Mouse (Mus musculus): ENCODE data around the gene Pex11g. TPM values are rescaled to one million over a fixed set of nuclear protein-coding genes. Genes with fewer than 3 reads are reported as not detected.

The Pex11g gene
- polyA plus RNA-seq (2016; fragmentation: Nextera tagmentation; extraction: Ambion mirVana) = 3.7 and 4.3 TPM in 2 replicates

DNA sequence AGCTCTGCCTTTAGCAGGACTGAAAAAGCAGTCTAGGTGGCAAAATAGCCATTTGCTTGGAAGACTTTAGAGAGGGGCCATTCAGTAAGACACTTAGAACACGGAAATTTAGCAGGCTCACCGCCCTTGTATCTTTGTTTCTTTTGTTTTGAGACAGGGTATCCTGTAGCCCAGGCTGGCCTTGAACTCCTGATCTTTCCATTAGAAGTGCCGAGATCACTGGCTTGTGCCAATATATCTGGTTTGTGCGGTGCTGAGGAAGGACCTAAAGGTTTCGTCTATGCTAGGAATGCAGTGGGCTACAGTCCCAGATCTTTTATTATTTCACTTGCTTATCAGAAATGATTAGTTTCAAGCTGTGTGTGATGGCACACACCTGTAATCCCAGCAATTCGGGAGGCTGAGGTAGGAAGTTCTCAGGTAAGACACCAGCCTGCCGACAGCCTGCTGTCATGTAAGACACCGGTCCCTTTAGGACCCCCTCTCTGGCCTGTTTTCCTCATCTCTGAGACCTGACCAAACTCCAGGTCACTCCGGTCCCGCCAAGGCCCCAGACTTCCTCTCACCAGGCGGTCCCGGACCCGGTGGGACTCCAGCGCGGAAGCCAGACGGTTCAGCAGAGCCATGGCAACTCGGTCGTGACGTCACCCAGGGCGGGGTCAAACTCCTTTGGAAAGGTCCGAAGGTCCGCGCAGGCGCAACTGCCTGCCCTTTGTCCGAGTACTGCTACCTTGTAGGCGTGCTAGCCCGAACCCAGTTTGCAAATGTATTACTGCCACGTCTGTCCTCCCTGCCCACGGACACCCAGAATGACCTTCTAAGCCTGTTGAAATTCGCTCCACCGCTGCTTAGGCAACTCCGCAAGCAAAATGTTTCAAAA is at the start of gene Pex11g:
Pex11g (minus strand) TSS at position 675 of the 880 bp plus-strand sequence.
- Histone ChIP-seq H3K9me3 (replicated peaks) (no peaks in the 10 kb centered on the region), H3K4me3 (peak within 1 kb of the TSS; percentile 35), H3K36me3 (no peaks in the 10 kb centered on the region), H3K4me1 (peaks cover 8% of the 10 kb centered on the region; the same call in 1 of the 2 replicates), H3K9ac (peak within 1 kb of the TSS; percentile 68), H3K4me2 (replicated peaks) (peak within 1 kb of the TSS; percentile 67), H3K27me3 (no peaks in the 10 kb centered on the region), H3K27ac (peak within 1 kb of the TSS; percentile 89)
- peak; percentile 91 for ATAC-seq (ENCODE audit: low FRiP score)
- 9% methylated on average over 32 of the region's 32 CpGs for WGBS

DNA sequence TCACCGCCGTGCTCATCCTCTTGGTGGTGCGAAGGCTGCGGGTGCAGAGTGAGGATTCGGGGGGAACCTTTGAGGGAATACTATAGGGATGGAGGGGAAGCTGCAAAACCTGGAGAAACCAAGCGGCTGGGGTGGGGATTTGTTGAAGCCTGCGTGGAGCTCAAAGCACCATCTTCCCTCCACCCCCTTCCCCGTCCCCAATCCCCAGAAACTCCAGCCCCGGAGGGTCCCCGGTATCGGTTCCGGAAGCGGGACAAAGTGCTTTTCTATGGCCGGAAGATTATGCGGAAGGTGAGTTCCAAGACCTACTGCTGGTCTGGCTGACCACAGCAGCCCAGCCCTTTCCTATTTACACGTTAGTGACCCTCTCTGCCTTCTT is 49.6 kb upstream of the Pex11g start:
- Histone ChIP-seq H3K27ac (no peak overlapping the region), H3K9ac (peak overlapping the region; percentile 48; the same call in 1 of the 2 replicates), H3K27me3 (no peaks in the 10 kb centered on the region), H3K36me3 (peaks cover 26% of the 10 kb centered on the region), H3K4me1 (peaks cover 5% of the 10 kb centered on the region), H3K4me3 (peak overlapping the region; percentile 52), H3K9me3 (replicated peaks) (no peaks in the 10 kb centered on the region), H3K4me2 (replicated peaks) (peak overlapping the region; percentile 94)
- WGBS = 11% methylated on average over 16 of the region's 16 CpGs
- no peak for ATAC-seq (ENCODE audit: low FRiP score)

DNA sequence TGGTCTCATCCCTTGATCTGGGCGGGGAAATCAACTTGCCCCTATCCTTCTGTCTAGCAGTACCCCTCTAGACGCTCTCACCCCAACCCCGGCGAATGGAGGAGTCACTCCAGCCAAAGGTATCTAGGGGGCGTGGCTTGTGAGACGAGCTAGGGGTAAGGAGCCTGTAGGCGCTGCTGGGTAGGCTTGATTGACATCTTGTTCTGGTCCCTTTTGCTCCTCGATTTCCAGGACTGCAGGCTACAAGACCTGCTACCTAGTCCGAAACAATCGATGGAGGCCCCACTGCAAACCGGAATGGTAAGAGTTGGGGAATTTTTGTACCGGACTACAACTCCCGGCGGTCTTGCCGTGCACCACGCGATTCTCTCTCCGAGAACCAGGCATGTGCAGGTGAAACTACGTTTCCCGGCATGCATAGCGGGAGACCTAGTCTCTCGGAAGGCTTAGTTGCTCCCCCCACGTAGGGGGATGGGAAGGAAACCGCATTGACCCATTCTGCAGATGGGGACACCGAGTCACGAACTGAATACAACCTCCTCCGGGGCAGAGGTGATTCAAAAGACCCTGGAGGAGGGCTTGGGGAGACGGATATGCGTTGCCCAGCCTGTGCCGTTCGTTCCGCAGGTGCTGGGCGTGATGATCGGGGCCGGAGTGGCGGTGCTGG is 49.1 kb upstream of the Pex11g start:
- H3K36me3 ChIP-seq = peaks cover 26% of the 10 kb centered on the region
- peak overlapping the region; percentile 94 for H3K4me2 ChIP-seq (replicated peaks)
- peak overlapping the region; percentile 69 for H3K9ac ChIP-seq
- H3K4me1 ChIP-seq = peaks cover 5% of the 10 kb centered on the region
- H3K27me3 ChIP-seq = no peaks in the 10 kb centered on the region
- peak; percentile 91 for ATAC-seq (ENCODE audit: low FRiP score)
- no peaks in the 10 kb centered on the region for H3K9me3 ChIP-seq (replicated peaks)
- peak overlapping the region; percentile 52 for H3K4me3 ChIP-seq
- WGBS = 1% methylated on average over 36 of the region's 36 CpGs
- peak overlapping the region; percentile 69 for H3K27ac ChIP-seq

DNA sequence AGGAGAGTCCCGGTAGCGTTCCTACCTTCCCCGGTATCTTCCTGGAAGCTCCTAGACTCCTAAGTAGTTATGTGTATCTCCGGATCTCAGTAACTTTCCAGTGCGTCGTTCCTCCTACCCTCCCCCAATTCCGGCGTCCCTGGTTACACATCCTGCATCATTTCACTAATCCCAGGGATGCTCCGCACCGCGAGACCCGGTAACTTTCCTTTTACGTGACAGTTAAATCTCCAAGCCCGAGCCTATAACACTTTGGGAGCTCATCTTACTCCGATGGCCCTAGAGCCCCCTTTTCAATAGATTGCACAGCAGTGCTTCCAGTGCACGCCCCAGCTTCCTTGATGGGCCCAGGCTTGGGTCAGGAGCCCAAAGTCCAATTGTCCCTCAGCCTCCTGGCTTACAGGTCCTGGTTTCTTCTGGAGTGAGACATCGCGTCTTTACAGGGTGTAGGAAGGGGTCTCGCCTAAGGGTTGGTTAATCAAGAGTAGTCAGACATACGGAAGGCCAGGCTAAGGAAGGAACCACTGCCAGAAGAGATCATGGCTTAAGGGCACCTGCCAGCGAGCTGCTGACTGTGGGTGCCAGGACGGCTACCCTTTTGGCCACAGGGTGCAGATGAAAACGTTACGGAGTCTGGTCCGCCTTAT is 48.4 kb upstream of the Pex11g start:
- Histone ChIP-seq H3K9me3 (replicated peaks) (no peaks in the 10 kb centered on the region), H3K36me3 (peaks cover 27% of the 10 kb centered on the region), H3K4me2 (replicated peaks) (peak overlapping the region; percentile 94), H3K4me3 (peak overlapping the region; percentile 52), H3K4me1 (peaks cover 5% of the 10 kb centered on the region), H3K9ac (peak overlapping the region; percentile 69), H3K27ac (peak overlapping the region; percentile 69), H3K27me3 (no peaks in the 10 kb centered on the region)
- WGBS = under 1% methylated on average over 25 of the region's 25 CpGs
- ATAC-seq (ENCODE audit: low FRiP score) = peak; percentile 57

DNA sequence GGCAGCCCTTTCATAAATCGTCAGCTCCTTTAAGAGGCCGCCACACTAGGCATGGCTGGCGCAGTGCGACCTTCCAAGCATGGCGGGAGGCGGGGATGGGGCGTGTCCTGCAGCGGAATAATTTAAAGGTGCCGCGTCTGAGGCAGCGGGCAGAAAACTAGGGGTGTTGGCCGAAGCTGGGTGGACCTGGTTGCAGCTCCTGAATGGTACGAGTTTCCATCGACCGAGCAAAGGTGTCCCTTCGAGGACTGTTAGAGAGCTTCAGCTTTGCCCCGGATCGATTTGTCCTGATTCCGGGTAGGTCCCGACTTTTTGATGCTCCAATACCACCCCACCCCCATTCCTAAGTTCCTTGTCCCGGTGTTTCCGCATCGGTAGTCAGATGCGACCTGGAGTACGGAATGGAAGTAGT is 47.8 kb upstream of the Pex11g start, which contains the start of gene Pnpla6:
Pnpla6 (plus strand) TSS at position 125 of the 412 bp plus-strand sequence.
- peak within 1 kb of the TSS; percentile 52 for H3K4me3 ChIP-seq
- H3K36me3 ChIP-seq = peaks cover 33% of the 10 kb centered on the region
- no peaks in the 10 kb centered on the region for H3K9me3 ChIP-seq (replicated peaks)
- peaks cover 5% of the 10 kb centered on the region for H3K4me1 ChIP-seq
- H3K27me3 ChIP-seq = no peaks in the 10 kb centered on the region
- H3K4me2 ChIP-seq (replicated peaks) = peak within 1 kb of the TSS; percentile 94
- WGBS = 0% methylated on average over 24 of the region's 25 CpGs
- peak; percentile 63 for ATAC-seq (ENCODE audit: low FRiP score)
- H3K27ac ChIP-seq = peak within 1 kb of the TSS; percentile 69
- H3K9ac ChIP-seq = peak within 1 kb of the TSS; percentile 69

DNA sequence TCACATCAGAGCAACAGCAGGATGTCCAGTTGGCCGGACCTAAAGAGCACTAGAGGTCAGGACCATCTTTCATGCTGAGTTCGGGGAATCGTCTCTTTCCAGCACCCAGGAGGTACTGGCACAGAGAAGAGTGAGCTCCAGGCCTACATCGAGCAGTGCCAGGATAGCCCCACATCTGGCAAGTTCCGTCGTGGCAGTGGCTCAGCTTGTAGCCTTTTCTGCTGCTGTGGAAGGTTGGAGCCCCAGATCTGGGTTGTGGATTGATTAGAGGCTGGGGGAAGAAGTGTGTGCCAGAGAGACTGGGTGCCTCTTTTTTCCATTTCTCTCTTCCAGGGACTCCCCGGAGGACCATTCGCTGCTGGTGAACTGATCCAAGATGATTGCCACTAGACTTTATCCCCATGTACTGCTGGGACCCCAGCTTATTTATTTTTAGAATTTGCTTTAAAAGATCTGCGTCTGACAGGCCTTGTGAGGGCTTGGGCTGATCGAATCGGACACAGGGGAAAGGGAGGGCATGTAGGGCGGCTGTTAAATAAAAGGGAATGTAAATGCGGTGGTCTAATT is 47.3 kb upstream of the Pex11g start:
- Histone ChIP-seq H3K27ac (peak overlapping the region; percentile 50), H3K4me2 (replicated peaks) (peak overlapping the region; percentile 94), H3K9ac (peak overlapping the region; percentile 69; the same call in 1 of the 2 replicates), H3K4me3 (peak overlapping the region; percentile 52), H3K27me3 (no peaks in the 10 kb centered on the region), H3K36me3 (peaks cover 38% of the 10 kb centered on the region), H3K9me3 (replicated peaks) (no peaks in the 10 kb centered on the region), H3K4me1 (peaks cover 5% of the 10 kb centered on the region)
- WGBS = 35% methylated on average over 13 of the region's 13 CpGs
- ATAC-seq (ENCODE audit: low FRiP score) = no peak

DNA sequence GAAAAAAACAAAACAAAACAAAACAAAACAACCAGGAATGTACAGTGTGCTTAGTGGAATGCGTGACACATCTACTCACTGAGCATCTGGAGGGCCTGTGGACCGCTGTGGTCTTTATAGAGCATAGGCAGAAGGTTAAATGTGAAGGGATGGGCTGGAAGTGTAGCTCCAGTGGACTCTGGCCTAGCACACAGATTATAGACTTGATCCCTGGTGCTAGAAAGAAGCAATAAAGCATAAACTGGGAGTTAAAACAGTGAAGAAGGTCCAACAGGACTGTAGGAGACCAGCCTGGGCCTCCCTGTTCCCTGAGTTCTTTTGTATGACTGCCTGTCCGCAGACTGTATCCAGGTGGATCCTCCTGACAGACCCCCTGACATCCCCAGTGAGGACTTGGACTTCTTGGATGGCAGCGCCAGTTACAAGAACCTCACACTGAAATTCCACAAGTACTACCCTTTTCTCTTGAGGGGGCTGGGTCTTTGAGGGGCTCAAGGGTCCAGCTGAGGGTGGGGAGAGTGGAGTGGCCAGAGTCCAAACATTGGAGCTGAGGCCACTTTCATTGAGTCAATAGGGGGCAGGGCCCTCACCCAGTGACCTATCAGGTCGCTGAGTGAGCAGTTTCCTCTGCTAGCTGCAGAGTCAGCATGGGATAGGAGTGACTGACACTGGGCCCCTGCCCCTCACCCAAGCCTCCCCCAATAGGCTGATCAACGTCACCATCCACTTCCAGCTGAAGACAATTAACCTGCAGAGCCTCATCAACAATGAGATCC is 40.7 kb upstream of the Pex11g start:
- H3K4me1 ChIP-seq = no peaks in the 10 kb centered on the region
- WGBS = 87% methylated on average over 6 of the region's 6 CpGs
- no peak overlapping the region for H3K9ac ChIP-seq
- no peak overlapping the region for H3K27ac ChIP-seq
- H3K36me3 ChIP-seq = peaks cover 73% of the 10 kb centered on the region
- H3K9me3 ChIP-seq (replicated peaks) = no peaks in the 10 kb centered on the region
- no peak overlapping the region for H3K4me3 ChIP-seq
- no peaks in the 10 kb centered on the region for H3K27me3 ChIP-seq
- H3K4me2 ChIP-seq (replicated peaks) = no peak overlapping the region
- no peak for ATAC-seq (ENCODE audit: low FRiP score)

DNA sequence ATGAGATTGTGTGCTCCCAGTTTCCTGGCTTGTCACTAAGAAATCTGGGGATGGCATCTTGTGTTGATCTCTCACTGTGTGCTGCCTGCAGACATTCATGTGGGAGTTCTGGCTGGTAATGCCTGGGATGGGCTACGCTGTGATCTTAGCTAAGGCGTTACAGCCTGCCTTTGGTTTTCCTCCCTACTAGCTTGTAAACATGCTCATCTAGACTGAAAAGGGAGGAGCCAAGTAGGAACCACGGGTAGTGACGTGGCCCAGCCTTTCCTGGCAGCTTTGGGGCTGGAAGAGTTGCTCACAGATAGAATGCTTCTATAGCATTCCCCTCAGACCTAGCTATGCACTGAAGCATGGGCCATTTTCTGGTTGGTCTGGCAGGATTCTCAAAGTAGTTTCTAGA is 34.7 kb upstream of the Pex11g start:
- Histone ChIP-seq H3K27ac (no peak overlapping the region), H3K27me3 (no peaks in the 10 kb centered on the region), H3K4me2 (replicated peaks) (no peak overlapping the region), H3K4me1 (peaks cover 18% of the 10 kb centered on the region), H3K4me3 (no peak overlapping the region), H3K36me3 (peaks cover 26% of the 10 kb centered on the region), H3K9me3 (replicated peaks) (no peaks in the 10 kb centered on the region), H3K9ac (no peak overlapping the region)
- ATAC-seq (ENCODE audit: low FRiP score) = no peak
- WGBS = 83% methylated on average over 4 of the region's 4 CpGs

DNA sequence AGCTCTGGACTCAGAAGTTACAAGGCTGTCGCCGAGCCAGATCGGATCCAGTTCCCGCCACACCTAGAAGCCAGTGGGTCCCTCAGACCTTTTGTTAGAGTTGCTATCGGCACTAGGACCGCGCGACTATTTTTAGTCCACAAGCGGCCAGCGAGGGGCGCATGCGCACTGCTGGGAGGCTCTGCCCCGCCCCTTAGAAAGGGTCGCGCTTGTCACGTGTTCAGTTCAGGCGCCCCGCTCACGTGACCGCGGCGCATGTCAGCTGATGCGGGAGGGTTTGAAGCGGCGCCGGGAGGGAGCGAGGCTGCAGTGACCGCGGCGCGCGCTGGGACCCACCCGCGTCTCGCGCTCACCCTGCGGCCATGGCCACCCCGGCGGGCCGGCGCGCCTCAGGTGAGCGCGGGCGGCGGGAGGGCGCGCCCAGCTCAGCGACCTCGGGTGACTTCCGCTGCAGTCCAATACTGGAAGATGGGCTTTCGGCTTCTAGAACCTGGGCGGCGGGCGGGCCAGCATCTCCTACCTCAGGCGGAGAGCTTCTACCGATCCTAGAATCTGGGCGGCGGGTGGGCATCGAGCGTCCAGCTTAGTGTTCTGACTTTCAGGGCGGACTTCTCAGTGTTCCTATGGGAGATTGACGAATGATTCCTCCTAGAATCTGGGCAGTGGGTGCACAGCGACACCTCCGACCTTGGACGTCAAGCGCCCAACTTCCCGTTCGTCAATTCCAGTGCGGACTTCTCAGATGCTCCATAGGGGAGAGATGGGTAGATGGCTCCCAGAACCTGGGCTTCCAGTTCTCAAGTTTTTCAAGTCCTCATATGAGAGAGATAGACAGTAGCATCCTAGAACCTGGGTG is 33.0 kb upstream of the Pex11g start, which contains the start of gene Mcoln1:
Mcoln1 (plus strand) TSS at position 223 of the 856 bp plus-strand sequence.
- Histone ChIP-seq H3K36me3 (peaks cover 27% of the 10 kb centered on the region), H3K4me2 (replicated peaks) (peak within 1 kb of the TSS; percentile 71), H3K4me3 (peak within 1 kb of the TSS; percentile 79), H3K27me3 (no peaks in the 10 kb centered on the region), H3K4me1 (peaks cover 24% of the 10 kb centered on the region), H3K9me3 (replicated peaks) (peaks cover 7% of the 10 kb centered on the region), H3K9ac (peak within 1 kb of the TSS; percentile 86), H3K27ac (peak within 1 kb of the TSS; percentile 87)
- WGBS = under 1% methylated on average over 64 of the region's 70 CpGs
- ATAC-seq (ENCODE audit: low FRiP score) = peak; percentile 93

DNA sequence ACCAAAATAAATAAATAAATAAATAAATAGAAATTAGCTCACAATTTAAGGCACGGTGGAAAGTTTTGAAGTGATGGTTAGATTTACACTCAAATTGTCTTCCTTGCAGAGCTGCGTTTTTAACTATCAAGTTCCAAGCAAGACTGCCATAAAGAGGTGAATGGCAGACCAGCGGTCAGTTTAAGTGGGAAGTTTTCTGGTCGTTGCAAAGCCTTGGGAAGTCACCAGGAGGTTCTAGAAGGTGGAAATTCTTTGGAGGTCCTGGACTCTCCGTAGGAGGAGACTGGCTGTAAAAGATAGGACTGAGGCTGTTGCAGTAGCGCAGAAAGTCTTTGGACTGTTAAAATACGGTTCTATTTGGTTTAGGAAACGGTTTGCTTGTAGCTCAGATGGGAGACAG is 32.3 kb upstream of the Pex11g start:
- H3K36me3 ChIP-seq = peaks cover 34% of the 10 kb centered on the region
- peak overlapping the region; percentile 79 for H3K4me3 ChIP-seq
- peak overlapping the region; percentile 87 for H3K27ac ChIP-seq
- peaks cover 24% of the 10 kb centered on the region for H3K4me1 ChIP-seq
- peak overlapping the region; percentile 77 for H3K9ac ChIP-seq
- no peak; the same call in 1 of the 2 replicates for ATAC-seq (ENCODE audit: low FRiP score)
- peaks cover 7% of the 10 kb centered on the region for H3K9me3 ChIP-seq (replicated peaks)
- WGBS = 8% methylated on average over 8 of the region's 8 CpGs
- H3K4me2 ChIP-seq (replicated peaks) = peak overlapping the region; percentile 71
- H3K27me3 ChIP-seq = no peaks in the 10 kb centered on the region
